Mouse (Mus musculus) bone marrow, adult 2 months (tissue): ENCODE measurements around the gene Olfr1212. TPM values are rescaled to one million over a fixed set of nuclear protein-coding genes. Genes with fewer than 3 reads are reported as not detected.

Experiments
- H3K27ac ChIP-seq: fragments of 200-500 bp; 2 replicates; pipeline ENCODE4 v1.5.1; 2012; ENCODE audit warnings: low read depth, mild to moderate bottlenecking, control low read depth, inconsistent platforms, low read length; ENCODE audit not compliant: control insufficient read depth, poor library complexity, insufficient read depth
- H3K4me1 ChIP-seq: fragments of 200-500 bp; 2 replicates; pipeline ENCODE4 v1.6.1; 2011; ENCODE audit warnings: low read length; ENCODE audit not compliant: control insufficient read depth, insufficient read depth
- H3K4me3 ChIP-seq: fragments of 200-500 bp; replicated peaks from 2 replicates; pipeline ENCODE3; 2011; ENCODE audit warnings: mild to moderate bottlenecking, low read depth, low read length, control low read depth; ENCODE audit not compliant: control insufficient read depth
- CTCF ChIP-seq: fragments of 200-500 bp; IDR thresholded peaks from 2 replicates; pipeline ENCODE4 v1.5.1; 2011; ENCODE audit warnings: low read length, control low read depth; ENCODE audit not compliant: control insufficient read depth, insufficient read depth
- POLR2A ChIP-seq: fragments of 200-500 bp; IDR thresholded peaks from 2 replicates; pipeline ENCODE4 v1.6.1; 2011; ENCODE audit warnings: low read depth, mild to moderate bottlenecking, control low read depth, low read length, borderline replicate concordance; ENCODE audit not compliant: control insufficient read depth
- WGBS: fragments of 180-500 bp; shearing (Covaris S2); methylation state at CpG from one replicate; pipeline ENCODE4 v1.1.7; 2018; 5-methylcytosine and 5-hydroxymethylcytosine counted together
- polyA plus RNA-seq: library from polyadenylated mRNA; stranded (reverse); fragments of >200 nt; gene quantifications from 2 replicates; pipeline ENCODE4 v1.2.4, GENCODE M21; 2011; ENCODE audit warnings: low replicate concordance; ENCODE audit not compliant: missing spikeins, insufficient read depth, insufficient read length

The Olfr1212 gene
- polyA plus RNA-seq = not detected in 2 replicates

- TF ChIP-seq CTCF = no peak
- TF ChIP-seq POLR2A = no peak
- H3K4me3 ChIP-seq = no peak within 1 kb of the TSS
- no peaks in the 10 kb centered on the region for H3K4me1 ChIP-seq
- H3K27ac ChIP-seq = no peak within 1 kb of the TSS
Measured at GRCm38 (mm10) chr2:88953669-88954068, at the start of gene Olfr1212. Gene Olfr1212 (plus strand): TSS chr2:88953969.

- no peak within 1 kb of the TSS for H3K27ac ChIP-seq
- TF ChIP-seq CTCF (no peak), POLR2A (no peak)
- H3K4me3 ChIP-seq = no peak within 1 kb of the TSS
- 80% methylated on average over 3 of the region's 3 CpGs for WGBS
- no peaks in the 10 kb centered on the region for H3K4me1 ChIP-seq
Measured at GRCm38 (mm10) chr2:88915057-88915456, 38.7 kb upstream of the Olfr1212 start, which contains the start of gene Olfr1209. Gene Olfr1209 (minus strand): TSS chr2:88915157.

DNA sequence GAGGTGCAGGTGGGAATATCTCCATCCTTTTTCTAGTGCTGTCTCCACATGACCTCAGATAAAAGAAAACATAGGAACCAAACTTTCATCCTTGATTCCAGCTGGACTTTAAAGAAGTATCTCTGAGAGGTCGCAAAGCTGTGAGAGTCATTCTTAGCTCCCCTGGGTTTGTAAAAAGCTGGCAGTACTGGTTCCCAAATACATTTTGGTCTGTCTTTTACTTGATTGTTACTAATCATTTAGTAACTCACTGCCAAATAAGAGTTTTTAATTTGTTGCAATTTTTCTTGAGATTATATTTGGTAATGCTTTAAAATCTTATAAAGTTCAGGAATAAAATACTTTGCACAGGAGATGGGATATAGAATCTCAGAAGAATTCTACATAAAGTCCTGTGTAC is 15.8 kb upstream of the Olfr1212 start, which contains the start of gene Olfr1211:
Gene Olfr1211, minus strand, starts transcription at position 101 of the 400 bp plus-strand sequence.
- 70% methylated on average over 1 of the region's 1 CpGs for WGBS

GRCm38 (mm10) chr2:88980181-88980580 is 26.4 kb downstream of the Olfr1212 start, which contains the start of gene Gm13762:
Gene Gm13762 (minus strand): TSS chr2:88980281.
- TF ChIP-seq POLR2A (no peak), CTCF (no peak)
- 63% methylated on average over 1 of the region's 1 CpGs for WGBS
- H3K4me1 ChIP-seq = no peaks in the 10 kb centered on the region
- H3K4me3 ChIP-seq = no peak within 1 kb of the TSS
- no peak within 1 kb of the TSS for H3K27ac ChIP-seq

More for the DNA sequence above, 15.8 kb upstream of the Olfr1212 start, which contains the start of gene Olfr1211:
- Histone ChIP-seq H3K4me1 (no peaks in the 10 kb centered on the region), H3K4me3 (no peak within 1 kb of the TSS), H3K27ac (no peak within 1 kb of the TSS)
- TF ChIP-seq POLR2A = no peak
- no peak for TF ChIP-seq CTCF

- Histone ChIP-seq H3K27ac (no peak within 1 kb of the TSS), H3K4me1 (no peaks in the 10 kb centered on the region), H3K4me3 (no peak within 1 kb of the TSS)
- TF ChIP-seq POLR2A (no peak), CTCF (no peak)
- WGBS = 80% methylated on average over 1 of the region's 1 CpGs
Measured at GRCm38 (mm10) chr2:88992553-88992952, 38.8 kb downstream of the Olfr1212 start, which contains the start of gene Olfr1214. Gene Olfr1214 (minus strand): TSS chr2:88992653.

GRCm38 (mm10) chr2:89006873-89007272 is 53.1 kb downstream of the Olfr1212 start, which contains the start of gene Olfr1215:
Gene Olfr1215 (minus strand): TSS chr2:89006973.
- Histone ChIP-seq H3K27ac (no peak within 1 kb of the TSS), H3K4me1 (no peaks in the 10 kb centered on the region), H3K4me3 (no peak within 1 kb of the TSS)
- TF ChIP-seq POLR2A (no peak), CTCF (no peak)
- WGBS = 51% methylated on average over 2 of the region's 2 CpGs

Other genes with a start within 250 kb of the Olfr1212 start
- gene Olfr1196, start 249.4 kb upstream of the Olfr1212 start, polyA plus RNA-seq = not detected in 2 replicates
- not detected in 2 replicates for gene Olfr1197, start 221.6 kb upstream of the Olfr1212 start, polyA plus RNA-seq
- 0.87 TPM in 1 of 2 replicates, not detected in the other for gene Olfr1198, start 202.6 kb upstream of the Olfr1212 start, polyA plus RNA-seq
- gene Olfr1199, start 193.5 kb upstream of the Olfr1212 start, polyA plus RNA-seq = 0.63 TPM in 1 of 2 replicates, not detected in the other
- gene Olfr1200, start 183.5 kb upstream of the Olfr1212 start, polyA plus RNA-seq = not detected in 2 replicates
- gene Olfr1201, start 160.9 kb upstream of the Olfr1212 start, polyA plus RNA-seq = not detected in 2 replicates
- gene Olfr1202, start 139.5 kb upstream of the Olfr1212 start, polyA plus RNA-seq = not detected in 2 replicates
- gene Olfr1205, start 124.2 kb upstream of the Olfr1212 start, polyA plus RNA-seq = not detected in 2 replicates
- not detected in 2 replicates for gene Olfr1204, start 104.7 kb upstream of the Olfr1212 start, polyA plus RNA-seq
- gene Olfr1206, start 90.7 kb upstream of the Olfr1212 start, polyA plus RNA-seq = not detected in 2 replicates
- gene Olfr1208, start 51.7 kb upstream of the Olfr1212 start, polyA plus RNA-seq = not detected in 2 replicates
- gene Olfr1209, start 38.8 kb upstream of the Olfr1212 start, polyA plus RNA-seq = not detected in 2 replicates
- gene Olfr1211, start 15.9 kb upstream of the Olfr1212 start, polyA plus RNA-seq = not detected in 2 replicates
- not detected in 2 replicates for gene Gm13762, start 26.3 kb downstream of the Olfr1212 start, polyA plus RNA-seq
- gene Olfr1214, start 38.7 kb downstream of the Olfr1212 start, polyA plus RNA-seq = not detected in 2 replicates
- gene Olfr1215, start 53.0 kb downstream of the Olfr1212 start, polyA plus RNA-seq = not detected in 2 replicates
- not detected in 2 replicates for gene Olfr1216, start 64.4 kb downstream of the Olfr1212 start, polyA plus RNA-seq
- not detected in 2 replicates for gene Olfr1217, start 78.1 kb downstream of the Olfr1212 start, polyA plus RNA-seq
- gene Olfr1218, start 107.2 kb downstream of the Olfr1212 start, polyA plus RNA-seq = not detected in 2 replicates
- gene Olfr1219, start 129.5 kb downstream of the Olfr1212 start, polyA plus RNA-seq = 0.27 TPM in 1 of 2 replicates, not detected in the other
- not detected in 2 replicates for gene Olfr1220, start 152.9 kb downstream of the Olfr1212 start, polyA plus RNA-seq
- gene Olfr1221, start 163.3 kb downstream of the Olfr1212 start, polyA plus RNA-seq = not detected in 2 replicates
- gene Olfr1222, start 179.1 kb downstream of the Olfr1212 start, polyA plus RNA-seq = not detected in 2 replicates
- not detected in 2 replicates for gene Olfr1223, start 197.6 kb downstream of the Olfr1212 start, polyA plus RNA-seq
- gene Olfr1224-ps1, start 210.1 kb downstream of the Olfr1212 start, polyA plus RNA-seq = not detected in 2 replicates
- gene Olfr1225, start 220.7 kb downstream of the Olfr1212 start, polyA plus RNA-seq = not detected in 2 replicates
- not detected in 2 replicates for gene Olfr1226, start 246.1 kb downstream of the Olfr1212 start, polyA plus RNA-seq